Comparison of ENCODE assay signal across 8 mouse cellular contexts in genomic region chr13:112909663-112910062, GRCm38 (mm10). TPM values are rescaled to one million over a fixed set of nuclear protein-coding genes. Genes with fewer than 3 reads are reported as not detected.
DNase-seq lines count a peak whose midpoint lies in the region; ATAC-seq and TF ChIP-seq lines count a peak whose summit lies in the region.

No protein-coding gene starts in this region.

- no peaks in the 10 kb centered on the region for H3K79me2 ChIP-seq in heart, adult 2 months (replicated peaks; ENCODE audit: control insufficient read depth, insufficient read depth, low read length)

- 45% methylated on average over 4 of the region's 4 CpGs for WGBS in heart, adult 2 months
- 67% methylated on average over 4 of the region's 4 CpGs for WGBS in heart, embryonic 12.5 days
- 70% methylated on average over 4 of the region's 4 CpGs for WGBS in hindbrain, postnatal 0 days

- H3K27me3 ChIP-seq in heart, adult 2 months (ENCODE audit: control insufficient read depth, insufficient read depth, low read length): no peaks in the 10 kb centered on the region
- no peaks in the 10 kb centered on the region for H3K27me3 ChIP-seq in heart, embryonic 12.5 days (replicated peaks)
- H3K27me3 ChIP-seq in hindbrain, postnatal 0 days (ENCODE audit: insufficient read depth, low read length): no peaks in the 10 kb centered on the region

- H3K4me3 ChIP-seq in heart, adult 2 months: no peak overlapping the region
- no peak overlapping the region for H3K4me3 ChIP-seq in heart, embryonic 12.5 days
- H3K4me3 ChIP-seq in hindbrain, postnatal 0 days (ENCODE audit: low read length): no peak overlapping the region

- TF ChIP-seq CTCF in heart, adult 2 months (IDR thresholded peaks at IDR 0.05): peak; percentile 79
- peak; percentile 83 for TF ChIP-seq CTCF in hindbrain, postnatal 0 days (IDR thresholded peaks at IDR 0.05; ENCODE audit: low read depth)

- no peak overlapping the region for H3K4me2 ChIP-seq in heart, embryonic 12.5 days
- H3K4me2 ChIP-seq in hindbrain, postnatal 0 days (ENCODE audit: low read depth, low read length): no peak overlapping the region

- no peak for ATAC-seq in heart, embryonic 12.5 days (ENCODE audit: insufficient number of reproducible peaks, low FRiP score)
- no peak for ATAC-seq in hindbrain, postnatal 0 days
- ATAC-seq in megakaryocyte-erythroid progenitor cell, adult 5-6 weeks (replicated peaks; ENCODE audit: low FRiP score, low TSS enrichment, poor library complexity, severe bottlenecking): 0 out of 2 replicates have a peak, but pooled peaks have one; percentile 53

- H3K4me1 ChIP-seq in heart, adult 2 months (ENCODE audit: control insufficient read depth, insufficient read depth, low read length): no peaks in the 10 kb centered on the region
- H3K4me1 ChIP-seq in heart, embryonic 12.5 days (replicated peaks): no peaks in the 10 kb centered on the region
- H3K4me1 ChIP-seq in hindbrain, postnatal 0 days (ENCODE audit: insufficient read depth, low read length): no peaks in the 10 kb centered on the region

- peak in 1 of 2 experiments; percentile 15 for DNase-seq in heart, adult 2 months
- peak; percentile 26 to 59 for DNase-seq in right cerebral cortex, adult 2 months (ENCODE audit: low spot score in 2 of 2)
- DNase-seq in right cerebral cortex, postnatal 14 days: no peak
- peak; percentile 4 for DNase-seq in brain, embryonic 18.5 days (ENCODE audit: low read depth, low spot score)
- peak; percentile 68 for DNase-seq in hindbrain, postnatal 0 days (ENCODE audit: low spot score)
- DNase-seq in urinary bladder, postnatal 4 days (ENCODE audit: low spot score in 2 of 2): no peak

- TF ChIP-seq EP300 in heart, adult 2 months (IDR thresholded peaks at IDR 0.05; ENCODE audit: insufficient read depth, low read depth, low read length): no peak

- no peaks in the 10 kb centered on the region for H3K9me3 ChIP-seq in heart, embryonic 12.5 days (replicated peaks)
- H3K9me3 ChIP-seq in hindbrain, postnatal 0 days (ENCODE audit: low read length): no peaks in the 10 kb centered on the region

- no peak overlapping the region for H3K9ac ChIP-seq in heart, adult 2 months (ENCODE audit: low read depth, low read length)
- no peak overlapping the region for H3K9ac ChIP-seq in heart, embryonic 12.5 days
- no peak overlapping the region for H3K9ac ChIP-seq in hindbrain, postnatal 0 days (replicated peaks; ENCODE audit: low read length)

- intact Hi-C loops in heart, adult 2 months (cut with DNase I): no loop called here

- no peak overlapping the region for H3K27ac ChIP-seq in heart, adult 2 months
- no peak overlapping the region for H3K27ac ChIP-seq in heart, embryonic 12.5 days (ENCODE audit: poor library complexity, severe bottlenecking)
- no peak overlapping the region for H3K27ac ChIP-seq in hindbrain, postnatal 0 days

- no peak for TF ChIP-seq POLR2A in heart, adult 2 months (IDR thresholded peaks at IDR 0.05; ENCODE audit: insufficient read depth, low read depth, low read length)

- no peaks in the 10 kb centered on the region for H3K36me3 ChIP-seq in heart, adult 2 months (ENCODE audit: control insufficient read depth, insufficient read depth, low read length)
- H3K36me3 ChIP-seq in heart, embryonic 12.5 days: peaks cover 51% of the 10 kb centered on the region
- H3K36me3 ChIP-seq in hindbrain, postnatal 0 days (ENCODE audit: insufficient read depth, low read length): peaks cover 11% of the 10 kb centered on the region

RNA-seq across cellular contexts. Expression of gene Mtrex, which starts 17.5 kb away (rescaled TPM):
- total RNA-seq in heart, adult 2 months (2021): 10 to 100 TPM; 24.7 to 28.5 TPM
- 5.5 and 12.5 TPM in 2 replicates for polyA plus RNA-seq in heart, adult 2 months (2012; rRNA removed)
- polyA plus RNA-seq in heart, embryonic 12.5 days (2016; fragmentation: Nextera tagmentation; extraction: Ambion mirVana): 58.3 and 60.6 TPM in 2 replicates
- total RNA-seq in hindbrain, postnatal 0 days (2014; rRNA removed): 18.8 and 21.2 TPM in 2 replicates
- polyA plus RNA-seq in hindbrain, postnatal 0 days (2015; fragmentation: Nextera tagmentation; extraction: Ambion mirVana): 38.8 and 41.8 TPM in 2 replicates
- 81.8 and 86.2 TPM in 2 replicates for total RNA-seq in megakaryocyte-erythroid progenitor cell, adult 5-6 weeks (2014; fragmentation: Nextera tagmentation)
- total RNA-seq in megakaryocyte-erythroid progenitor cell, adult 5-6 weeks (2017): 109 and 113 TPM in 2 replicates

RNA-seq across cellular contexts. Expression of gene Dhx29, which starts 17.6 kb away (rescaled TPM):
- total RNA-seq in heart, adult 2 months (2021): 10 to 100 TPM; 14.2 to 15.7 TPM
- polyA plus RNA-seq in heart, adult 2 months (2012; rRNA removed): 3.3 and 6.7 TPM in 2 replicates
- polyA plus RNA-seq in heart, embryonic 12.5 days (2016; fragmentation: Nextera tagmentation; extraction: Ambion mirVana): 18.0 and 19.7 TPM in 2 replicates
- total RNA-seq in hindbrain, postnatal 0 days (2014; rRNA removed): 15.2 and 15.7 TPM in 2 replicates
- polyA plus RNA-seq in hindbrain, postnatal 0 days (2015; fragmentation: Nextera tagmentation; extraction: Ambion mirVana): 29.5 and 30.0 TPM in 2 replicates
- total RNA-seq in megakaryocyte-erythroid progenitor cell, adult 5-6 weeks (2014; fragmentation: Nextera tagmentation): 23.1 and 26.3 TPM in 2 replicates
- total RNA-seq in megakaryocyte-erythroid progenitor cell, adult 5-6 weeks (2017): 34.5 and 39.3 TPM in 2 replicates

Comparison
In these comparisons a context has a peak if more than half of its experiments do, and no peak if none do; other contexts are left out.
1. DNase-seq: peak in right cerebral cortex, adult 2 months (2 of 2), brain, embryonic 18.5 days (single experiment) and hindbrain, postnatal 0 days (single experiment); none in right cerebral cortex, postnatal 14 days (single experiment) and urinary bladder, postnatal 4 days (0 of 2).